Mouse (Mus musculus) neural tube, embryonic 10.5 days (tissue): ENCODE results near the gene Afp.

ENCODE experiments used
- DNase-seq: peaks from one replicate; pipeline ENCODE4 v3.0.0-alpha.2; 2017; ENCODE audit warnings: low spot score; ENCODE audit errors: extremely low spot score

Gene Afp

GRCm38 (mm10) chr5:90490518-90490917, at the start of gene Afp:
TSS of gene Afp (plus strand) at chr5:90490737.
- DNase-seq = no peak

- no peak for DNase-seq
Observed at GRCm38 (mm10) chr5:90447577-90447976, 43.0 kb upstream of the Afp start.

GRCm38 (mm10) chr5:90449961-90450360, 40.6 kb upstream of the Afp start:
- no peak for DNase-seq

- DNase-seq = no peak
Observed at GRCm38 (mm10) chr5:90452711-90453110, 37.8 kb upstream of the Afp start.

GRCm38 (mm10) chr5:90457241-90457640, 33.3 kb upstream of the Afp start:
- DNase-seq = no peak

GRCm38 (mm10) chr5:90458727-90459126, 31.8 kb upstream of the Afp start:
- DNase-seq = no peak

- no peak for DNase-seq
Observed at GRCm38 (mm10) chr5:90460619-90461018, 29.9 kb upstream of the Afp start, which contains the start of gene Alb. TSS of gene Alb (plus strand) at chr5:90460897.

GRCm38 (mm10) chr5:90466806-90467205, 23.7 kb upstream of the Afp start:
- no peak for DNase-seq

- DNase-seq = peak; percentile 39
Observed at GRCm38 (mm10) chr5:90467245-90467644, 23.3 kb upstream of the Afp start.

GRCm38 (mm10) chr5:90470836-90471235, 19.7 kb upstream of the Afp start:
- no peak for DNase-seq

- DNase-seq = no peak
Observed at GRCm38 (mm10) chr5:90473902-90474301, 16.6 kb upstream of the Afp start.

- DNase-seq = no peak
Observed at GRCm38 (mm10) chr5:90474369-90474768, 16.2 kb upstream of the Afp start.

- no peak for DNase-seq
Observed at GRCm38 (mm10) chr5:90476741-90477140, 13.8 kb upstream of the Afp start.

- no peak for DNase-seq
Observed at GRCm38 (mm10) chr5:90477308-90478140, 13.0 kb upstream of the Afp start.

GRCm38 (mm10) chr5:90478886-90479285, 11.7 kb upstream of the Afp start:
- no peak for DNase-seq

- no peak for DNase-seq
Observed at GRCm38 (mm10) chr5:90485597-90485996, 4.9 kb upstream of the Afp start.

GRCm38 (mm10) chr5:90488323-90488722, 2.2 kb upstream of the Afp start:
- DNase-seq = no peak

GRCm38 (mm10) chr5:90492440-90492839, 1.9 kb downstream of the Afp start:
- DNase-seq = no peak

GRCm38 (mm10) chr5:90494308-90494707, 3.8 kb downstream of the Afp start:
- no peak for DNase-seq

GRCm38 (mm10) chr5:90499509-90499908, 9.0 kb downstream of the Afp start:
- no peak for DNase-seq

- DNase-seq = peak; percentile 81
Observed at GRCm38 (mm10) chr5:90500714-90501113, 10.2 kb downstream of the Afp start.

- no peak for DNase-seq
Observed at GRCm38 (mm10) chr5:90501752-90502151, 11.2 kb downstream of the Afp start.

GRCm38 (mm10) chr5:90504742-90505141, 14.2 kb downstream of the Afp start:
- DNase-seq = no peak
